Mouse (Mus musculus): ENCODE measurements at regions not wholly inside any gene's neighbourhood (a gene's known extent, or its start where the extent isn't known, plus 50 kb on each side); places are given as distances from the start of the nearest gene placed in this dataset.

- Histone ChIP-seq H3K4me3 (ENCODE audit: insufficient read depth, poor library complexity, severe bottlenecking) (no peak overlapping the region), H3K79me2 (ENCODE audit: control insufficient read depth, insufficient read depth) (no peaks in the 10 kb centered on the region), H3K79me3 (ENCODE audit: low read depth) (no peaks in the 10 kb centered on the region), H3K36me3 (ENCODE audit: control insufficient read depth, insufficient read depth) (no peaks in the 10 kb centered on the region), H3ac (ENCODE audit: control insufficient read depth, insufficient read length, low read depth) (no peak overlapping the region), H3K27me3 (ENCODE audit: control insufficient read depth, insufficient read depth, insufficient read length) (no peaks in the 10 kb centered on the region)
- TF ChIP-seq USF1 (IDR thresholded peaks at IDR 0.05; ENCODE audit: low read depth): no peak
- TF ChIP-seq CEBPB (IDR thresholded peaks at IDR 0.05; ENCODE audit: low read depth): no peak
- TF ChIP-seq CTCF (IDR thresholded peaks at IDR 0.05; ENCODE audit: control insufficient read depth, insufficient read depth, insufficient read length): no peak
- TF ChIP-seq MAX (IDR thresholded peaks at IDR 0.05): no peak
- no peak for TF ChIP-seq FOSL1 (IDR thresholded peaks at IDR 0.05; ENCODE audit: insufficient read depth, low read length, poor library complexity, severe bottlenecking)
- TF ChIP-seq MYOG (IDR thresholded peaks at IDR 0.05; ENCODE audit: control insufficient read depth, extremely low read depth, insufficient read length): no peak
- no peak for TF ChIP-seq MYOD1 (IDR thresholded peaks at IDR 0.05; ENCODE audit: control insufficient read depth, insufficient read length, low read depth)
Measured at GRCm38 (mm10) chr1:144343299-144343698, 94.3 kb upstream of the Rgs1 start.

GRCm38 (mm10) chr1:144337572-144337971 lies 88.5 kb upstream of the Rgs1 start:
- H3K27me3 ChIP-seq (ENCODE audit: control insufficient read depth, insufficient read depth, insufficient read length): no peaks in the 10 kb centered on the region
- H3K79me2 ChIP-seq (ENCODE audit: control insufficient read depth, insufficient read depth): no peaks in the 10 kb centered on the region
- H3ac ChIP-seq (ENCODE audit: control insufficient read depth, insufficient read length, low read depth): no peak overlapping the region
- TF ChIP-seq MYOD1 (IDR thresholded peaks at IDR 0.05; ENCODE audit: control insufficient read depth, insufficient read length, low read depth) (no peak), FOSL1 (IDR thresholded peaks at IDR 0.05; ENCODE audit: insufficient read depth, low read length, poor library complexity, severe bottlenecking) (no peak), CEBPB (IDR thresholded peaks at IDR 0.05; ENCODE audit: low read depth) (no peak), CTCF (IDR thresholded peaks at IDR 0.05; ENCODE audit: control insufficient read depth, insufficient read depth, insufficient read length) (no peak), MAX (IDR thresholded peaks at IDR 0.05) (no peak), MYOG (IDR thresholded peaks at IDR 0.05; ENCODE audit: control insufficient read depth, extremely low read depth, insufficient read length) (no peak), USF1 (IDR thresholded peaks at IDR 0.05; ENCODE audit: low read depth) (no peak)
- no peaks in the 10 kb centered on the region for H3K36me3 ChIP-seq (ENCODE audit: control insufficient read depth, insufficient read depth)
- no peak overlapping the region for H3K4me3 ChIP-seq (ENCODE audit: insufficient read depth, poor library complexity, severe bottlenecking)
- no peaks in the 10 kb centered on the region for H3K79me3 ChIP-seq (ENCODE audit: low read depth)

GRCm38 (mm10) chr1:144330365-144331050 lies 81.5 kb upstream of the Rgs1 start:
- no peaks in the 10 kb centered on the region for H3K36me3 ChIP-seq (ENCODE audit: control insufficient read depth, insufficient read depth)
- H3K79me2 ChIP-seq (ENCODE audit: control insufficient read depth, insufficient read depth): no peaks in the 10 kb centered on the region
- TF ChIP-seq MYOG (IDR thresholded peaks at IDR 0.05; ENCODE audit: control insufficient read depth, extremely low read depth, insufficient read length) (no peak), MYOD1 (IDR thresholded peaks at IDR 0.05; ENCODE audit: control insufficient read depth, insufficient read length, low read depth) (no peak), USF1 (IDR thresholded peaks at IDR 0.05; ENCODE audit: low read depth) (no peak), CEBPB (IDR thresholded peaks at IDR 0.05; ENCODE audit: low read depth) (no peak), FOSL1 (IDR thresholded peaks at IDR 0.05; ENCODE audit: insufficient read depth, low read length, poor library complexity, severe bottlenecking) (no peak), MAX (IDR thresholded peaks at IDR 0.05) (no peak), CTCF (IDR thresholded peaks at IDR 0.05; ENCODE audit: control insufficient read depth, insufficient read depth, insufficient read length) (no peak)
- H3ac ChIP-seq (ENCODE audit: control insufficient read depth, insufficient read length, low read depth): no peak overlapping the region
- H3K4me3 ChIP-seq (ENCODE audit: insufficient read depth, poor library complexity, severe bottlenecking): no peak overlapping the region
- no peaks in the 10 kb centered on the region for H3K79me3 ChIP-seq (ENCODE audit: low read depth)
- no peaks in the 10 kb centered on the region for H3K27me3 ChIP-seq (ENCODE audit: control insufficient read depth, insufficient read depth, insufficient read length)

- no peaks in the 10 kb centered on the region for H3K79me3 ChIP-seq (ENCODE audit: low read depth)
- H3ac ChIP-seq (ENCODE audit: control insufficient read depth, insufficient read length, low read depth): no peak overlapping the region
- H3K79me2 ChIP-seq (ENCODE audit: control insufficient read depth, insufficient read depth): no peaks in the 10 kb centered on the region
- H3K4me3 ChIP-seq (ENCODE audit: insufficient read depth, poor library complexity, severe bottlenecking): no peak overlapping the region
- TF ChIP-seq CTCF (IDR thresholded peaks at IDR 0.05; ENCODE audit: control insufficient read depth, insufficient read depth, insufficient read length) (no peak), CEBPB (IDR thresholded peaks at IDR 0.05; ENCODE audit: low read depth) (no peak), FOSL1 (IDR thresholded peaks at IDR 0.05; ENCODE audit: insufficient read depth, low read length, poor library complexity, severe bottlenecking) (no peak), MYOD1 (IDR thresholded peaks at IDR 0.05; ENCODE audit: control insufficient read depth, insufficient read length, low read depth) (no peak), MAX (IDR thresholded peaks at IDR 0.05) (no peak), USF1 (IDR thresholded peaks at IDR 0.05; ENCODE audit: low read depth) (no peak), MYOG (IDR thresholded peaks at IDR 0.05; ENCODE audit: control insufficient read depth, extremely low read depth, insufficient read length) (no peak)
- no peaks in the 10 kb centered on the region for H3K27me3 ChIP-seq (ENCODE audit: control insufficient read depth, insufficient read depth, insufficient read length)
- no peaks in the 10 kb centered on the region for H3K36me3 ChIP-seq (ENCODE audit: control insufficient read depth, insufficient read depth)
Measured at GRCm38 (mm10) chr1:144319406-144319805, 70.4 kb upstream of the Rgs1 start.

- no peak for TF ChIP-seq MYOD1 (IDR thresholded peaks at IDR 0.05; ENCODE audit: control insufficient read depth, insufficient read length, low read depth)
- TF ChIP-seq MAX (IDR thresholded peaks at IDR 0.05): no peak
- no peak for TF ChIP-seq FOSL1 (IDR thresholded peaks at IDR 0.05; ENCODE audit: insufficient read depth, low read length, poor library complexity, severe bottlenecking)
- no peak for TF ChIP-seq CEBPB (IDR thresholded peaks at IDR 0.05; ENCODE audit: low read depth)
- no peak for TF ChIP-seq USF1 (IDR thresholded peaks at IDR 0.05; ENCODE audit: low read depth)
- no peak for TF ChIP-seq MYOG (IDR thresholded peaks at IDR 0.05; ENCODE audit: control insufficient read depth, extremely low read depth, insufficient read length)
- no peak for TF ChIP-seq CTCF (IDR thresholded peaks at IDR 0.05; ENCODE audit: control insufficient read depth, insufficient read depth, insufficient read length)
- no peak overlapping the region for H3K4me3 ChIP-seq (ENCODE audit: insufficient read depth, poor library complexity, severe bottlenecking)
- H3K79me2 ChIP-seq (ENCODE audit: control insufficient read depth, insufficient read depth): no peaks in the 10 kb centered on the region
- H3K79me3 ChIP-seq (ENCODE audit: low read depth): no peaks in the 10 kb centered on the region
- H3ac ChIP-seq (ENCODE audit: control insufficient read depth, insufficient read length, low read depth): no peak overlapping the region
- no peaks in the 10 kb centered on the region for H3K36me3 ChIP-seq (ENCODE audit: control insufficient read depth, insufficient read depth)
- no peaks in the 10 kb centered on the region for H3K27me3 ChIP-seq (ENCODE audit: control insufficient read depth, insufficient read depth, insufficient read length)
Measured at GRCm38 (mm10) chr1:144318289-144318688, 69.2 kb upstream of the Rgs1 start.
